ENCODE assay signal across 21 mouse cellular contexts in genomic region chr6:54914977-54915376, GRCm38 (mm10).
"Had no signal": no experiment of that assay in that cellular context is flagged by ENCODE, and none has a peak within 500 bp of the region (broad histone marks: within the 10 kb centered on the region; RNA-seq: fewer than 3 reads in every experiment).

No protein-coding gene starts in this region.

- H3K4me3 ChIP-seq: heart, embryonic 13.5 days; heart, embryonic 15.5 days; hindbrain, embryonic 13.5 days; hindbrain, embryonic 15.5 days; limb, embryonic 13.5 days; limb, embryonic 15.5 days; liver, embryonic 12.5 days had no signal

- H3K27ac ChIP-seq: heart, embryonic 13.5 days; heart, embryonic 15.5 days; hindbrain, embryonic 13.5 days; hindbrain, embryonic 15.5 days; hindbrain, postnatal 0 days; kidney, postnatal 0 days; limb, embryonic 13.5 days; limb, embryonic 15.5 days; liver, embryonic 12.5 days had no signal

- H3K9me3 ChIP-seq: heart, embryonic 13.5 days; heart, embryonic 15.5 days; hindbrain, embryonic 13.5 days; hindbrain, embryonic 15.5 days; limb, embryonic 13.5 days; limb, embryonic 15.5 days; liver, embryonic 12.5 days had no signal

- DNase-seq: gastrocnemius, postnatal 14 days; gastrocnemius, postnatal 36 days; heart, adult 18-20 months; heart, postnatal 14 days; heart, postnatal 36 days; kidney, adult 11 months; kidney, adult 8-10 months; kidney, postnatal 14 days; kidney, postnatal 36 days; layer of hippocampus, adult 9-11 months; layer of hippocampus, postnatal 36 days; left cerebral cortex, postnatal 4 days had no signal

- H3K27me3 ChIP-seq: heart, embryonic 13.5 days; heart, embryonic 15.5 days; hindbrain, embryonic 13.5 days; hindbrain, embryonic 15.5 days; limb, embryonic 13.5 days; limb, embryonic 15.5 days; liver, embryonic 12.5 days had no signal

- H3K4me1 ChIP-seq: heart, embryonic 13.5 days; heart, embryonic 15.5 days; hindbrain, embryonic 13.5 days; hindbrain, embryonic 15.5 days; limb, embryonic 13.5 days; limb, embryonic 15.5 days; liver, embryonic 12.5 days had no signal

- H3K36me3 ChIP-seq: heart, embryonic 13.5 days; heart, embryonic 15.5 days; hindbrain, embryonic 13.5 days; hindbrain, embryonic 15.5 days; limb, embryonic 13.5 days; limb, embryonic 15.5 days; liver, embryonic 12.5 days had no signal
